Comparison of ENCODE assay signal across 7 mouse cellular contexts in genomic region chr2:157873223-157873622, GRCm38 (mm10). TPM values are rescaled to one million over a fixed set of nuclear protein-coding genes. Genes with fewer than 3 reads are reported as not detected.
DNase-seq lines count a peak whose midpoint lies in the region; TF ChIP-seq lines count a peak whose summit lies in the region.

No protein-coding gene starts in this region.

- no peaks in the 10 kb centered on the region for H3K4me1 ChIP-seq in lung, adult 2 months (ENCODE audit: control insufficient read depth, insufficient read depth, low read length)

- DNase-seq in lung, postnatal 36 days: peak; percentile 4
- DNase-seq in lung, adult 2 months: no peak
- peak; percentile 35 to 59 for DNase-seq in adrenal gland, postnatal 4 days (ENCODE audit: low spot score in 2 of 2)
- DNase-seq in frontal cortex, postnatal 10 days (ENCODE audit: low spot score in 2 of 2): peak; percentile 44 to 54
- peak; percentile 43 to 73 for DNase-seq in layer of hippocampus, postnatal 14 days (ENCODE audit: low spot score in 2 of 2)
- DNase-seq in urinary bladder, postnatal 10 days (ENCODE audit: low spot score): no peak
- DNase-seq in embryo, embryonic 11 days: no peak

- WGBS in lung, adult 2 months: 48% methylated on average over 6 of the region's 6 CpGs

- no peak overlapping the region for H3K4me3 ChIP-seq in lung, adult 2 months (replicated peaks; ENCODE audit: extremely low read depth, low read depth, low read length)

- TF ChIP-seq POLR2A in lung, adult 2 months (IDR thresholded peaks at IDR 0.05; ENCODE audit: borderline replicate concordance, extremely low read depth, low read depth, low read length): no peak

- no peak for TF ChIP-seq CTCF in lung, adult 2 months (IDR thresholded peaks at IDR 0.05; ENCODE audit: insufficient read depth, low read length)

RNA-seq across cellular contexts. Expression of gene Vstm2l, which starts 41.2 kb away (rescaled TPM):
- polyA plus RNA-seq in lung, adult 2 months (2012; rRNA removed): not detected in 2 replicates
- total RNA-seq in adrenal gland, postnatal 4 days (2021): 10 to 100 TPM; 17.6 to 24.9 TPM
- total RNA-seq in layer of hippocampus, postnatal 14 days (2021): 100 to 1,000 TPM; 140 to 144 TPM

Comparison
In these comparisons a context has a peak if more than half of its experiments do, and no peak if none do; other contexts are left out.
1. DNase-seq: peak in lung, postnatal 36 days (single experiment), adrenal gland, postnatal 4 days (2 of 2), frontal cortex, postnatal 10 days (2 of 2) and layer of hippocampus, postnatal 14 days (2 of 2); none in lung, adult 2 months (single experiment), urinary bladder, postnatal 10 days (single experiment) and embryo, embryonic 11 days (single experiment).
2. RNA of gene Vstm2l, which starts 41.2 kb away (total RNA-seq): 140 to 144 TPM in layer of hippocampus, postnatal 14 days; 17.6 to 24.9 TPM in adrenal gland, postnatal 4 days; every median in the first group is over 4 times any median in the second.